Mouse (Mus musculus): ENCODE measurements around the gene Mmp11.

- no peak for TF ChIP-seq CTCF (IDR thresholded peaks at IDR 0.05; ENCODE audit: low read depth, low read length)
- no peak for TF ChIP-seq POLR2A (IDR thresholded peaks at IDR 0.05; ENCODE audit: extremely low read depth, insufficient read depth, low read length)
Measured at GRCm38 (mm10) chr10:75954381-75954811, 18.1 kb upstream of the Mmp11 start, which contains the start of gene Gm5134.
